Mouse (Mus musculus): Measurements from ENCODE around the gene Wdr18.

DNA sequence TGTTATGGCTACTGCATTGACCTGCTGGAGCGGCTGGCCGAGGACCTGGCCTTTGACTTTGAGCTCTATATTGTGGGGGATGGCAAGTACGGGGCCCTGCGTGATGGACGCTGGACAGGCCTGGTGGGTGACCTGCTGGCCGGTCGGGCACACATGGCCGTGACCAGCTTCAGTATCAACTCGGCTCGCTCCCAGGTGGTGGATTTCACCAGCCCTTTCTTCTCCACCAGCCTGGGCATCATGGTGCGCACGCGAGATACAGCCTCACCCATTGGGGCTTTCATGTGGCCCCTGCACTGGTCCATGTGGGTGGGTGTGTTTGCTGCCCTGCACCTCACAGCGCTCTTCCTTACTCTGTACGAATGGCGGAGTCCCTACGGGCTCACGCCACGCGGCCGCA, 14.1 kb downstream of the Wdr18 start:
- TF ChIP-seq CTCF (IDR thresholded peaks at IDR 0.05; ENCODE audit: low read depth): no peak
- no peak for TF ChIP-seq EP300 (optimal IDR thresholded peaks at IDR 0.05)

All from stomach, postnatal 0 days (tissue).